Mouse (Mus musculus) erythroblast, embryonic 14.5 days (primary cell): ENCODE results near the gene Bdh2.

Experiments
- GATA1 ChIP-seq: IDR thresholded peaks from 2 replicates; pipeline ENCODE4 v1.6.1; 2012; ENCODE audit warnings: low read length, inconsistent platforms, mixed read lengths
- TAL1 ChIP-seq: IDR thresholded peaks from 3 replicates; pipeline ENCODE4 v1.6.1; 2012; ENCODE audit warnings: low read length, inconsistent platforms, mixed read lengths

- TF ChIP-seq TAL1 (no peak), GATA1 (no peak)
Observed at GRCm38 (mm10) chr3:135332691-135333090, 51.7 kb downstream of the Bdh2 start.
